Mouse (Mus musculus) embryonic facial prominence, embryonic 15.5 days (tissue): ENCODE measurements around the gene U2af2. TPM values are rescaled to one million over a fixed set of nuclear protein-coding genes. Genes with fewer than 3 reads are reported as not detected.
"Not testable (repeated sequence)": the region's sequence is repeated elsewhere in the genome, so short reads cannot be mapped to it uniquely, and the experiment has no call there.

Source experiments
- ATAC-seq: fragments of 200-750 bp; cut with Nextera tagmentation; 2 replicates; pipeline ENCODE4 v1.8.0; 2017; ENCODE audit warnings: low read depth, moderate TSS enrichment; ENCODE audit not compliant: insufficient number of reproducible peaks, low FRiP score, low TSS enrichment
- H3K27ac ChIP-seq: fragments of 300-500 bp; sonication (generic); replicated peaks from 2 replicates; pipeline ENCODE4 v1.5.1; 2015; ENCODE audit warnings: mild to moderate bottlenecking, inconsistent platforms
- H3K27me3 ChIP-seq: fragments of 300-500 bp; sonication (generic); 2 replicates; pipeline ENCODE4 v1.6.1; 2015; ENCODE audit warnings: inconsistent platforms
- H3K36me3 ChIP-seq: fragments of 300-500 bp; sonication (generic); 2 replicates; pipeline ENCODE4 v1.6.1; 2015; ENCODE audit warnings: mild to moderate bottlenecking, inconsistent platforms
- H3K4me1 ChIP-seq: fragments of 300-500 bp; sonication (generic); 2 replicates; pipeline ENCODE4 v1.6.1; 2015; ENCODE audit warnings: inconsistent platforms
- H3K4me2 ChIP-seq: fragments of 300-500 bp; sonication (generic); replicated peaks from 2 replicates; pipeline ENCODE4 v1.6.1; 2015; ENCODE audit warnings: mild to moderate bottlenecking, inconsistent platforms
- H3K4me3 ChIP-seq: fragments of 300-500 bp; sonication (generic); replicated peaks from 2 replicates; pipeline ENCODE4 v1.5.1; 2015; ENCODE audit warnings: mild to moderate bottlenecking, inconsistent platforms
- H3K9ac ChIP-seq: fragments of 300-500 bp; sonication (generic); 2 replicates; pipeline ENCODE4 v1.6.1; 2015; ENCODE audit warnings: inconsistent platforms
- H3K9me3 ChIP-seq: fragments of 300-500 bp; sonication (generic); replicated peaks from 2 replicates; pipeline ENCODE4 v1.6.1; 2016; ENCODE audit warnings: inconsistent platforms
- WGBS: fragments of 180-500 bp; shearing (Covaris S2); methylation state at CpG from one replicate; pipeline ENCODE4 v1.1.7; 2015; 5-methylcytosine and 5-hydroxymethylcytosine counted together
- polyA plus RNA-seq: library from polyadenylated mRNA; unstranded; fragments of >200 nt; fragmentation: Nextera tagmentation; extraction: Ambion mirVana; gene quantifications from 2 replicates; pipeline ENCODE4 v1.2.1, GENCODE M21; 2015

Gene U2af2
- 116 and 124 TPM in 2 replicates for polyA plus RNA-seq

DNA sequence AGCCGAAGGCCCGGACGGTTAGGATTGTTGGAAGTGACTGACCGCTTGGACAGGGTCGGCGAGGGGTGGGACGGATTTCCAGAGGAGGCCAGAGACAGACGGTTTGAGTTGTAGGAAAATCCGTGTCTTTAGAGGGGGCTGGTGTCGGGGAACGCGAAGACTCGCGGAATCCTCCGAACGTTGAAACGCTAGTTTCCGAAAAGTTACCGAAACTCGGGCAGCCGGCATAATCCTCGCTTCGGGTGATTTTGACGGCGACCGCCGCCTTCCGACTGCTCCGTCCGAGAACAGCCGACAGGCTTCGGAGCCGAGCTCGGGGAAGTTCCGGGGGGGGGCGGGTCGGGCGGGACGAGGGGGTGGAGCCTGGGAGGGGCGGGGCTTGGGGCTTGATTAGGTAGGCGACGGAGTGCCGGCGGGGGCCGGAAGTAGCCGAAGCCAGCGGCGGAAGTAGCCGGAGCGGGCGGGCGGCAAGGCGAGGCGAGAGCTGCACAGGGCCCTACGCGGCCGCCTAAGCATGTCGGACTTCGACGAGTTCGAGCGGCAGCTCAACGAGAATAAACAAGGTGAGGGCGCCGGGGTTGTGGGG lies at the start of gene U2af2:
TSS of gene U2af2 (plus strand) at position 370 of the 586 bp plus-strand sequence.
- under 1% methylated on average over 64 of the region's 65 CpGs for WGBS
- peak; percentile 81 for ATAC-seq
- Histone ChIP-seq H3K27me3 (no peaks in the 10 kb centered on the region), H3K9me3 (no peaks in the 10 kb centered on the region), H3K4me2 (peak within 1 kb of the TSS; percentile 84), H3K9ac (peak within 1 kb of the TSS; percentile 74), H3K4me1 (peaks cover 60% of the 10 kb centered on the region), H3K4me3 (peak within 1 kb of the TSS; percentile 77), H3K27ac (peak within 1 kb of the TSS; percentile 99), H3K36me3 (peaks cover 8% of the 10 kb centered on the region; the same call in 1 of the 2 replicates)

DNA sequence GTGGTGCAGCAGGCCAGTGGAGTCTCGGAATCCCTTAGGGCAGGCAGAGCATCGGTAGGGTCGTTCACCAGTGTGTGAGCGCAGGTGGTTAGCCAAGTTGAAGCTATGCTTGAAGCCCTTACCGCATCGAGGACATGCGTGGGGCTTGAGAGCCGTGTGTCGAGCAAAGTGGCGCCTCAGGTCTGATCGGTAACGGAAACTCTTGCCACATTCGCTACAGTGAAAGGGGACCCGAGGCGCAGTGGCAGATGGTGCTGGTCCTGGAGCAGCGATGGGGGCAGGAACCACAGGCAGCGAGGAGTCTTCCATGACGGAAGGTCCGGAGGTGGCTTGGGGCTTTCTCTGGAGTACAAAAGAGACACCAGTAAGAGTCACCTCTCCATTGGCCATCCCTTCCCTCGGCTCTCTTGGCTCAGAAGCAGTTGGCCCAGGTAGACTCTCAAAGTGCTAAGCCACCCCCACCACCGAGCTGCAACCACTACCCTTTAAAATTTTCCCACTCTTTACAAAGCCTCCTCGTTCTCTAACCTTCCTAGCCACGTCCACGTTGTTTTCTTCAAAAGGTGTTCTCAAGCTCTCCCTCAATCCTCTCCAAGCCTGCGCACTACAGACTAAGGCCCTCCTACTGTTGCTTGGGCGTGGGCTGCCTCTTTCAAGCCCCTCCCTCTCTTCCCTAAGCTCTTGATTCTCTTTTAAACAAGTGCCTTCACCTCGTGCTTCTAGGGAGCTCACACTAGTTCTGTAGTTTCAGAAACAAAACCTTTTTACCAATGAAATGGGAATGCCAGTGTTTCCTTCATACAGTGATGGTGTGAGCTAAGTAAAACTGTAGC lies 49.0 kb upstream of the U2af2 start:
- Histone ChIP-seq H3K27ac (no peak overlapping the region), H3K36me3 (peaks cover 56% of the 10 kb centered on the region), H3K9me3 (no peaks in the 10 kb centered on the region), H3K4me1 (no peaks in the 10 kb centered on the region), H3K4me2 (peak overlapping the region; percentile 54; the same call in 1 of the 2 replicates), H3K4me3 (no peak overlapping the region), H3K27me3 (no peaks in the 10 kb centered on the region), H3K9ac (no peak overlapping the region)
- WGBS = 90% methylated on average over 27 of the region's 27 CpGs
- no peak for ATAC-seq

DNA sequence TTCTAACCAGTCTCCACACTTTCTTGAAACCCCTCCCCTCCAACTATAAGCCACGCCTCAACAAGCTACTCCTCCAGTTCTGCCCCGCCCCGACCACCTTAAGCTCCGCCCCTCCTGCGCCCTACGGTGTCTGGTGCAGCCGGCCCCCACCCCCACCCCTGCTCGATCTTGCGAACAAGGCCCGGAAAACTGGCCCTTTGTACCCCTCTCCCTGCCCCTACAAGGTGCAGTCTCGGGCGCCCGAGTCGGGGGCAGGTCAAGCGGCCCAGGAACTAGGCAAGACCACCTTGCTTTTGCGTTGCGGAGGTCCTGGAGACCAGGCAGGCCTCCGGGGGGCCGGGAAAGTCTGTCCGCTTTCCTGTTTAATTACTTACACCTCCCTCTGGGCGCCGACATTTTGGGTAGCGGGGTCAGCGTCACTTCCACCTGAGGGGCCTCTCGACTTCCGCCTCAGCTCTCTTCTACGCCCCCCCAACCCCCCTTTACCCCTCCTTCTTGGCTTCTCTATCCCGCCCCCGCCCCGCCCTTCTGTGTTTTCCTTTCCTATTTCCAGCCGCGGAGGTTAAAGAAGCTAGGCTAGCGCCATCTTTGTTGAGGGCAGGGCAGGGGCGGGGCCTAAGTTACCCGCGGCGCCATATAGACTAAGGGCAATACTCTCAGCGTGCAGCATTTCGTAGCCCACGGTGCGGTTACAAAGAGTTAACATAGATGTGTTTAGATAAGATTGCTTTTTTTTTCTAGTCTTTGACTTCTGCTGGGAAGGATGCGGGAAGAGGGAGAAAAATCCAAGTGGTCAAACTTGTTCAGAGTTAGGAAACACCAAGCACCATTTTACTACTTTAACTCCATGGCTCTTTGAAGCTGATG lies 47.5 kb upstream of the U2af2 start, which contains the start of the genes Zfp524 and Fiz1:
TSS of gene Zfp524 (plus strand) at position 165 of the 867 bp plus-strand sequence.
TSS of gene Fiz1 (minus strand) at position 447 of the 867 bp plus-strand sequence.
- H3K4me3 ChIP-seq = peak within 1 kb of the TSS; percentile 74
- peak within 1 kb of the TSS; percentile 99 for H3K27ac ChIP-seq
- H3K4me2 ChIP-seq = peak within 1 kb of the TSS; percentile 54
- ATAC-seq = peak; percentile 88
- H3K9ac ChIP-seq = peak within 1 kb of the TSS; percentile 84
- H3K27me3 ChIP-seq = no peaks in the 10 kb centered on the region
- H3K4me1 ChIP-seq = no peaks in the 10 kb centered on the region
- no peaks in the 10 kb centered on the region for H3K9me3 ChIP-seq
- H3K36me3 ChIP-seq = peaks cover 44% of the 10 kb centered on the region
- WGBS = under 1% methylated on average over 42 of the region's 42 CpGs

DNA sequence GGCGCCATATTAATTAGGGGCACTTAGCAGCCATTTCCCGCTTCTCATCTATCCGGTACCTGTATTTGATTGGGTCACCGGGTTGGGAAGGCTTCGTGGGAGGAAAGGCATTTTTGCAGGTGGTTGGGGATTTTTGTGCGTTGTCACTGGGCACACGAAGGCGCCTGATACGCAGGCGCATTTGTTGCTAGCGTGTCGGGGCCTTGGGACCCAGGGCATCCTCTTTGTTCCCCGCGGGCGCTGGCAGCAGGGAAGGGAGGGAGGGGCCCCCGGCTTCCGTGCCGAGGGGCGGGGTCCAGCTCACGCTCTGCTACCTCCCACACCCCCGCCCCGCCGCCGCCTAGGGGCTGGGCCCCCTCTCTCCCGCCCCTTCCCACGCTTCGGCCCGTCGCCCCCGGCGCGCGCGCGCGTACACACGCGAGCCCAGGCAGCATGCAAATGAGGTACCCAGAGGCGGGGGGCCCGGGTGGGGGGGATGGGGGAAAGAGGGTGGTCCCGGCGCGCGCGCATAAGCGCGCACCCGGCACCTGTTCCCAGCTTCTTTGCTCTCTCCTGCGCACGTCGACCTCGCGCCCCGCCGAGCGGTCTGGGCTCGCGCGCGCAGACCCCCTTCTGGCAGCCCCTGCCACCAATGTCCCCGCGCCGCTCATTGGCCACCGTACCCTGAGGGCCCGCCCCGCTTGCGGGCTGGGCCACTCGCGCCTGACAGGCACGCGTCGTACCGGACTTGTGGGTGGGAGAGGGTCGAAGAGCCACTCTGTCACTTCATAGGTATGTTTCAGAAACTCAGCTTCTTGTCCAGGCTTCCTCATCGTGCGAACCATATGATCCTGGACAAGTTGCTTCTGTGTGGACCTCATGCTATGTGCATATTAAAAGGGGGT lies 46.6 kb upstream of the U2af2 start, which contains the start of gene Gm44973:
TSS of gene Gm44973 (plus strand) at position 379 of the 884 bp plus-strand sequence.
- Histone ChIP-seq H3K9me3 (no peaks in the 10 kb centered on the region), H3K4me1 (no peaks in the 10 kb centered on the region), H3K4me2 (peak within 1 kb of the TSS; percentile 54), H3K9ac (peak within 1 kb of the TSS; percentile 84), H3K27ac (peak within 1 kb of the TSS; percentile 99), H3K27me3 (no peaks in the 10 kb centered on the region), H3K4me3 (peak within 1 kb of the TSS; percentile 74), H3K36me3 (peaks cover 35% of the 10 kb centered on the region)
- peak; percentile 87 for ATAC-seq
- under 1% methylated on average over 61 of the region's 76 CpGs for whole genome bisulfite sequencing

DNA sequence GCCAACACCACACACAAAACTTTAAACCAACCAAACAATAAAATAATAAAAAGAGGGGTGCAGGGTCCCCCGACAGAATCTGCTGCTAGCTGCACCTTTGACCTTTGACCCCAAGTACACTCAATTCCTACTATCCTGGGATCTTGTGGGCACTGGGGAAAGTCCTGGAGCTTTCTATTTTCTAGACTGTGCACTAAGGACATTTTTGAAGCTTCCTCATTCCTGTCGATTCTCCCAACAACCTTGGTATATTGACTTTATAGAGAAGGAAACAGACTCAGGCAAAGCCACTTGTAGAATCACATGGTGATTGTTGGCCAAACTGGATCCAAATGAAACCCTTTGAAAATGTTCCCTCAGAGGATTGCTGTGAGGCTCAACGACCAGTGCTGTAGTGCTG lies 45.9 kb upstream of the U2af2 start:
- Histone ChIP-seq H3K4me3 (peak overlapping the region; percentile 74), H3K36me3 (peaks cover 28% of the 10 kb centered on the region), H3K4me2 (peak overlapping the region; percentile 54), H3K4me1 (peaks cover 1% of the 10 kb centered on the region), H3K27ac (peak overlapping the region; percentile 99), H3K27me3 (no peaks in the 10 kb centered on the region), H3K9ac (peak overlapping the region; percentile 50; the same call in 1 of the 2 replicates), H3K9me3 (no peaks in the 10 kb centered on the region)
- no peak for ATAC-seq
- 56% methylated on average over 3 of the region's 3 CpGs for WGBS

DNA sequence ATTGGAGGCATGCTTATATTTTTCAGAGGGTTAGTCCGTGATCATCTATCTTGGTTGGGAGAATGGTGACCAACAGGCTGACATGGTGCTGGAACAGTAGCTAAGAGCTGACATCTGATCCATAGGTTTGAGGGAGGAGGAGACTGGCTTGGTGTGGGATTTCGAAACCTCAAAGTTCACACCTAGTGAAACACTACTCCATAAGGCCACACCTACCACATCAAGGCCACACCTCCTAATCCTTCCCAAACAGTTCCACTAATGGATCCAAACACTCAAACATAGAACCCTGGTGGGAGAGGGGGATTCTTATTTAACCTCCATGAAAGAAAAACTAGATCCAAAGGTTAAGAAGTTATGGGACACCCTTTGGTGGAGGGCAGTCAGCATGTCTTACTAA lies 45.0 kb upstream of the U2af2 start:
- Histone ChIP-seq H3K36me3 (peaks cover 24% of the 10 kb centered on the region), H3K9me3 (no peaks in the 10 kb centered on the region), H3K4me1 (peaks cover 8% of the 10 kb centered on the region), H3K4me2 (no peak overlapping the region), H3K9ac (no peak overlapping the region), H3K4me3 (no peak overlapping the region), H3K27me3 (no peaks in the 10 kb centered on the region), H3K27ac (no peak overlapping the region)
- no peak for ATAC-seq
- 96% methylated on average over 2 of the region's 2 CpGs for WGBS

DNA sequence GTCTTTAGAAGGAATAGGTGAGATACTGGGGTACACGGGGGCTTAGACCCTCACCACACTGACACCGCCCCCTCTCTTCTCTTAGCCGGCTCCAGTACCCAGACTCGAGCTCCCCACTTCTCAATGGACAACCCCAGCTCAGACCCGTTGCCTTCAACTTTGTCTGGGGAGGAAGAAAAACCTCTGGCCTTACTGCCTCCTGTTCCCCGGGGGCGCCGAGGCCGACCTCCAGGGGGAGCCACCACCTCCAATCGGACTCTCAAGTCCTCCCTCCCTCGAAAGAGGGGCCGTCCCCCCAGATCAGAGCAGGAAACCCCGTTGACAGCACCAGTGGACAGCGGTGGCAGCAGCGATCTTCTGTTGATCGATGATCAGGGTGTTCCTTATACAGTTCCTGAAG lies 44.6 kb upstream of the U2af2 start:
- peaks cover 12% of the 10 kb centered on the region for H3K4me1 ChIP-seq
- H3K9me3 ChIP-seq = no peaks in the 10 kb centered on the region
- H3K9ac ChIP-seq = no peak overlapping the region
- no peak for ATAC-seq
- no peak overlapping the region for H3K4me2 ChIP-seq
- H3K27ac ChIP-seq = no peak overlapping the region
- no peak overlapping the region for H3K4me3 ChIP-seq
- WGBS = 95% methylated on average over 16 of the region's 16 CpGs
- H3K36me3 ChIP-seq = peaks cover 24% of the 10 kb centered on the region
- H3K27me3 ChIP-seq = no peaks in the 10 kb centered on the region

DNA sequence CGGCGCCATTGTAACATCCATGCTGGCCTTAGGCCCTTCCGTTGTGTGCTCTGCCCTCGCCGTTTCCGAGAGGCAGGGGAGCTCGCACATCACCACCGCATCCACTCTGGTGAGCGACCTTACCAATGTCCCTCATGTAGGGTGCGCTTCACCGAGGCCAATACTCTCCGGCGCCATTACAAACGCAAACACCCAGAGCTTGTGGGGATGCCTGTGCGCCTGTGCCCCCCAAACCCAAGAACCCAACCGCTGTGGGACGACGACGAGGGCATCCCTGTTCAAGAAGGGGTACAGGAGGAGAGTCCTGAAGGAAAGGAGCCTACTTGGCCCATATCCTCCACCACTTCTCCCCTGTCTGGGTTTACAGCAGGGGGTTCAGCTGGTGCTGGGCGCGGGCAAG lies 44.0 kb upstream of the U2af2 start:
- no peak for ATAC-seq
- Histone ChIP-seq H3K27me3 (no peaks in the 10 kb centered on the region), H3K36me3 (peaks cover 25% of the 10 kb centered on the region), H3K4me3 (no peak overlapping the region), H3K9ac (no peak overlapping the region), H3K27ac (no peak overlapping the region), H3K4me1 (peaks cover 18% of the 10 kb centered on the region), H3K4me2 (no peak overlapping the region), H3K9me3 (no peaks in the 10 kb centered on the region)
- 96% methylated on average over 21 of the region's 21 CpGs for WGBS

DNA sequence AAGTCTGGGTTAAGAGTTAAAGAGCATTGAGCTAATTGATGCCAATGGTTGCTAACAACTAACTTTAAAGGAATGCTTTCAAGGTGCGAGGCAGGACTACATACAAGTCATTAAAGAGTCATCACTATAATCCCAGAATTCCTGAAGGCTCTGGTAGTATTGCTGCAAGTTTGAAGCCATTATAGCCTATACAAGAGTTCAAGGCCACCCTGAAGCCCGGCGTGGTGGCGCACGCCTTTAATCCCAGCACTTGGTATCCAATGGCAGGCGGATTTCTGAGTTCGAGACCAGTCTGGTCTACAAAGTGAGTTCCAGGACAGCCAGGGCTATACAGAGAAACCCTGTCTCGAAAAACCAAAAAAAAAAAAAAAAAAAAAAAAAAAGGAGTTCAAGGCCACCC lies 42.4 kb upstream of the U2af2 start:
- WGBS = 29% methylated on average over 8 of the region's 8 CpGs
- Histone ChIP-seq H3K4me3 (peak overlapping the region; percentile 89), H3K36me3 (peaks cover 40% of the 10 kb centered on the region), H3K4me2 (peak overlapping the region; percentile 66), H3K4me1 (peaks cover 23% of the 10 kb centered on the region), H3K9ac (peak overlapping the region; percentile 89; the same call in 1 of the 2 replicates), H3K27ac (peak overlapping the region; percentile 98)
- ATAC-seq, H3K9me3 ChIP-seq, H3K27me3 ChIP-seq: not testable (repeated sequence)
